Mouse (Mus musculus): ENCODE measurements around the gene Abhd6. TPM values are rescaled to one million over a fixed set of nuclear protein-coding genes. Genes with fewer than 3 reads are reported as not detected.
"Not testable (repeated sequence)": the region's sequence is repeated elsewhere in the genome, so short reads cannot be mapped to it uniquely, and the experiment has no call there.

Gene Abhd6
- polyA plus RNA-seq, 1 experiment from 2014 or later = 31.6 TPM

GRCm38 (mm10) chr14:8000831-8001685 is 1.6 kb upstream of the Abhd6 start:
- Histone ChIP-seq H3K4me1 (ENCODE audit: control insufficient read depth, insufficient read depth, low read length) (peaks cover 7% of the 10 kb centered on the region), H3K9ac (replicated peaks; ENCODE audit: low read length) (no peak overlapping the region), H3K27ac (replicated peaks; ENCODE audit: low read depth, low read length) (no peak overlapping the region), H3K27me3 (ENCODE audit: control insufficient read depth, insufficient read depth, low read length) (peaks cover 16% of the 10 kb centered on the region), H3K4me3 (replicated peaks; ENCODE audit: low read depth, low read length) (no peak overlapping the region), H3K9me3 (ENCODE audit: control insufficient read depth, low read length) (no peaks in the 10 kb centered on the region), H3K4me2 (ENCODE audit: low read length) (no peak overlapping the region), H3K36me3 (ENCODE audit: control insufficient read depth, insufficient read depth, low read length) (no peaks in the 10 kb centered on the region)
- DNase-seq (no peak), ATAC-seq (ENCODE audit: low FRiP score, low TSS enrichment) (no peak)
- 29% methylated on average over 17 of the region's 17 CpGs for WGBS

DNA sequence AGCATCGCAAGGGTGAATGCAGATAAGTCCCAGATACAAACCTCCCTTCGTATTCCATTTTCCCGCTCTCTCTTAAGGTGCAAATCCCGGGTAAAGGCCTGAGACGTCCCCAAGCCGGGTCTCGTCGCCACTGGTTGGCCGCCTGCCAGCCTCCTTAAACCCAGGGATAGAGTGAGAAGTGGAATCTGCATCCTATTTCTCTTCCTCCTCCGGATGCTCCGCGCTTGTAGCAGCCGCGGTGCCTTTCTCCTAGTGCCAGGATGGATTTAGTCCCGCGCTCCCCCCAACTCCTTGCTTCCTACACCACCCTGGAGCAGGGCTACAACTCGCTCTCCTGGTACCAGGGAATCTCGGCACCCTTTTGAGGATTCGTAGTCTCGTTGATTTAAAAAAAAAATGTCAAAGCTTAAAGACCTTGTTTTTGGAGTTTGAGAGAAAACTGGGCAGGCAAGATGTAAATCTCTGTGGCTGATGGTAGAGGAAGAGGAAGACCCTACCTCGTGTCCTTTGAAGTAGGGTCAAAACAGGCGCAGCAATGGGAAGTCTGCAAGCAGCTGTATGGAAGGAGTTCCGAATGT is 480 bp downstream of the Abhd6 start:
- H3K4me2 ChIP-seq (ENCODE audit: low read length) = peak overlapping the region; percentile 57
- H3K27ac ChIP-seq (replicated peaks; ENCODE audit: low read depth, low read length) = peak overlapping the region; percentile 65
- ATAC-seq (ENCODE audit: low FRiP score, low TSS enrichment) = peak; percentile 62
- H3K4me3 ChIP-seq (replicated peaks; ENCODE audit: low read depth, low read length) = peak overlapping the region; percentile 53
- peak overlapping the region; percentile 59 for H3K9ac ChIP-seq (replicated peaks; ENCODE audit: low read length)
- peaks cover 16% of the 10 kb centered on the region for H3K27me3 ChIP-seq (ENCODE audit: control insufficient read depth, insufficient read depth, low read length)
- H3K9me3 ChIP-seq (ENCODE audit: control insufficient read depth, low read length) = no peaks in the 10 kb centered on the region
- under 1% methylated on average over 23 of the region's 23 CpGs for WGBS
- peaks cover 7% of the 10 kb centered on the region for H3K4me1 ChIP-seq (ENCODE audit: control insufficient read depth, insufficient read depth, low read length)
- peak; percentile 86 for DNase-seq
- no peaks in the 10 kb centered on the region for H3K36me3 ChIP-seq (ENCODE audit: control insufficient read depth, insufficient read depth, low read length)

DNA sequence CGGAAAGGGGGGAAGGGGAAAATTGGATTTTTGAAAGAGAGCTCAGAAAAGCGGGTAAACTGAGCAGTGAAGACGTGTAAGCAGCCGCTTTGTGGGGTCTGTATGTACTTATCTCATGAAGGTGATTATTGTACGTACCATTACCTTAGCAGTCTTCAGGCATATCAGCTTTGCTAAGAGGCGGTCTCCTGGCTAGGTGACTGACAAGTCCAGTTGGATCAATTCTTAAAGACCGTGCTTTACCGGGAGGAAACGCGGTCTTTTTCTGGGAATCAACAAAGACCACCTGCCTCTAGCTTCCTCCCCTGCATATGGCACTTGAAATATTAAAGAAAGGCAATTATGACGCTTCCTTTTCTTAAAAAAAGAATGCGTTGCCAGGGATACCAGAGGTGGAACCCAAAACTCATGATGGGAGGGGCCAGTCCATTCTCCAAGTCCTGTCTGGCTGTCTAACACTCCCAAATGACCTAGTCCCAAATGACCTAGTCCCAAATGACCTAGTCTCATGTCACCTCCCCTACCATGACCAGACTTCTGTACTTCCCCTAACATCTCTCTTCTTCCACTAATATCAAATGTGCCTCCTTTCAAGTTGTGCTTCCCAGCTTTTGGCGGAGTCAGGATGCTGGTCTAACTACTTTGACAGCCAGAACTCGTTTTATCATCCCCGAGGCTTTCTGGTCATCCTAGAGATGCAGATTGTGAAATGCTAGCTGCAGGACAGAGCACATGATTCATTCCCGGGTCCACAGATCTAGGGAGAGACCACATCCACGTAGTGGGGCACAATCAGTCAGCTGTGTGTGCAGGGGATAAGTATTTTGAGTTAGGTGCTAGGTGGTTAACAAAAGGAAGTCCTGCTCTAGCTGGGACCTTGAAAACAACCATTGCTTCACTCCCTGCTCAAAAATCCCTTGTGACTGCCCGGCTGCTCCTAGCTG is 1.3 kb downstream of the Abhd6 start:
- DNase-seq (peak; percentile 29), ATAC-seq (ENCODE audit: low FRiP score, low TSS enrichment) (no peak)
- H3K27me3 ChIP-seq (ENCODE audit: control insufficient read depth, insufficient read depth, low read length) = peaks cover 16% of the 10 kb centered on the region
- no peaks in the 10 kb centered on the region for H3K36me3 ChIP-seq (ENCODE audit: control insufficient read depth, insufficient read depth, low read length)
- 32% methylated on average over 18 of the region's 18 CpGs for WGBS
- no peaks in the 10 kb centered on the region for H3K9me3 ChIP-seq (ENCODE audit: control insufficient read depth, low read length)
- no peak overlapping the region for H3K27ac ChIP-seq (replicated peaks; ENCODE audit: low read depth, low read length)
- peaks cover 7% of the 10 kb centered on the region for H3K4me1 ChIP-seq (ENCODE audit: control insufficient read depth, insufficient read depth, low read length)
- peak overlapping the region; percentile 59 for H3K9ac ChIP-seq (replicated peaks; ENCODE audit: low read length)
- H3K4me2 ChIP-seq (ENCODE audit: low read length) = peak overlapping the region; percentile 57
- H3K4me3 ChIP-seq (replicated peaks; ENCODE audit: low read depth, low read length) = peak overlapping the region; percentile 53

DNA sequence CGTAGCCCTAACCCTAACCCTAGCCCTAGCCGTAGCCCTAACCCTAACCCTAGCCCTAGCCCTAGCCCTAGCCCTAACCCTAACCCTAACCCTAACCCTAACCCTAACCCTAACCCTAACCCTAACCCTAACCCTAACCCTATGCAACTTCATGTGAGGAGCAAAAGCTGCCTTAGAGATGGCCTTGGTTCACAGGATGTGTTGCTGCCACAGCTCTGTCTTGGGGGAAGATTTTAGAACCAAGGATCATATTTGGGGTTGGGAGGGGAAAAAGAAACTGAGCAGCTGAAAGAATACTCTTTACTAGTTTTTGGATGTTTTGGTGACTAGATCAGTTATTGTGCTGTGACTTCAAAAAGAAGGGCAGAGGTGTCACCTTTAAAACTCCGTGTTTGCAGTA is 3.4 kb downstream of the Abhd6 start:
- H3K9me3 ChIP-seq (ENCODE audit: control insufficient read depth, low read length); H3K4me3 ChIP-seq (replicated peaks; ENCODE audit: low read depth, low read length); H3K4me1 ChIP-seq (ENCODE audit: control insufficient read depth, insufficient read depth, low read length); H3K4me2 ChIP-seq (ENCODE audit: low read length); ATAC-seq (ENCODE audit: low FRiP score, low TSS enrichment); DNase-seq; H3K9ac ChIP-seq (replicated peaks; ENCODE audit: low read length); H3K27me3 ChIP-seq (ENCODE audit: control insufficient read depth, insufficient read depth, low read length); H3K36me3 ChIP-seq (ENCODE audit: control insufficient read depth, insufficient read depth, low read length); H3K27ac ChIP-seq (replicated peaks; ENCODE audit: low read depth, low read length): not testable (repeated sequence)
- WGBS = 65% methylated on average over 3 of the region's 3 CpGs

GRCm38 (mm10) chr14:8007084-8007483 is 4.4 kb downstream of the Abhd6 start:
- ATAC-seq (ENCODE audit: low FRiP score, low TSS enrichment) = no peak
- DNase-seq = no peak

DNA sequence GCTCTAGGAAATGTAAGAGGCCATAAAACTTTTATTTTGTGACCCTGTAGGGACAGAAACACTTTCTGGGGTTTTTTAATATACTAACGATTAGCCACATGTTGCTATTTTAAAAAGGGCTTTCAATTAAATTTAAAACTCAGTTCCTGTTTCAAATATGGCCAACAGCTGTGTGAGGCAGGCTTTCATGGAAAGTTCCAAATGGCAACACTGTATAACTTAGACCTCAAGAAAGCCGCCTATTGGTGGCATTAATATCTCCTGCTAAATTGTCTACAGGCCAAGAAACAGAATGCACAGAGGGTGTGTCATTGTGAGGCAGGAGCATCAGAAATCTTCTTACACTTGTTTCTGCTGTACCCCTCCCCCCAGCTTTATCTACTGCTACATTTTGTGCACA is 4.8 kb downstream of the Abhd6 start:
- no peak for DNase-seq
- 90% methylated on average over 2 of the region's 2 CpGs for WGBS
- H3K4me3 ChIP-seq (replicated peaks; ENCODE audit: low read depth, low read length) = no peak overlapping the region
- H3K9ac ChIP-seq (replicated peaks; ENCODE audit: low read length) = no peak overlapping the region
- no peaks in the 10 kb centered on the region for H3K9me3 ChIP-seq (ENCODE audit: control insufficient read depth, low read length)
- H3K4me1 ChIP-seq (ENCODE audit: control insufficient read depth, insufficient read depth, low read length) = peaks cover 7% of the 10 kb centered on the region
- H3K27me3 ChIP-seq (ENCODE audit: control insufficient read depth, insufficient read depth, low read length) = no peaks in the 10 kb centered on the region
- ATAC-seq (ENCODE audit: low FRiP score, low TSS enrichment) = no peak
- H3K36me3 ChIP-seq (ENCODE audit: control insufficient read depth, insufficient read depth, low read length) = no peaks in the 10 kb centered on the region
- H3K27ac ChIP-seq (replicated peaks; ENCODE audit: low read depth, low read length) = no peak overlapping the region
- no peak overlapping the region for H3K4me2 ChIP-seq (ENCODE audit: low read length)

More at GRCm38 (mm10) chr14:8007084-8007483, 4.4 kb downstream of the Abhd6 start:
- Histone ChIP-seq H3K4me1 (ENCODE audit: control insufficient read depth, insufficient read depth, low read length) (peaks cover 7% of the 10 kb centered on the region), H3K9me3 (ENCODE audit: control insufficient read depth, low read length) (no peaks in the 10 kb centered on the region), H3K9ac (replicated peaks; ENCODE audit: low read length) (no peak overlapping the region), H3K4me2 (ENCODE audit: low read length) (no peak overlapping the region), H3K36me3 (ENCODE audit: control insufficient read depth, insufficient read depth, low read length) (no peaks in the 10 kb centered on the region), H3K27me3 (ENCODE audit: control insufficient read depth, insufficient read depth, low read length) (peaks cover under 1% of the 10 kb centered on the region), H3K27ac (replicated peaks; ENCODE audit: low read depth, low read length) (no peak overlapping the region), H3K4me3 (replicated peaks; ENCODE audit: low read depth, low read length) (no peak overlapping the region)

- 87% methylated on average over 10 of the region's 10 CpGs for WGBS
- Histone ChIP-seq H3K4me3 (replicated peaks; ENCODE audit: low read depth, low read length) (no peak overlapping the region), H3K36me3 (ENCODE audit: control insufficient read depth, insufficient read depth, low read length) (no peaks in the 10 kb centered on the region), H3K4me2 (ENCODE audit: low read length) (no peak overlapping the region), H3K4me1 (ENCODE audit: control insufficient read depth, insufficient read depth, low read length) (peaks cover 7% of the 10 kb centered on the region), H3K9ac (replicated peaks; ENCODE audit: low read length) (no peak overlapping the region), H3K27ac (replicated peaks; ENCODE audit: low read depth, low read length) (no peak overlapping the region), H3K9me3 (ENCODE audit: control insufficient read depth, low read length) (no peaks in the 10 kb centered on the region), H3K27me3 (ENCODE audit: control insufficient read depth, insufficient read depth, low read length) (no peaks in the 10 kb centered on the region)
- ATAC-seq (ENCODE audit: low FRiP score, low TSS enrichment) (no peak), DNase-seq (no peak)
These were observed 5.2 kb downstream of the Abhd6 start for GRCm38 (mm10) chr14:8007923-8008322.

DNA sequence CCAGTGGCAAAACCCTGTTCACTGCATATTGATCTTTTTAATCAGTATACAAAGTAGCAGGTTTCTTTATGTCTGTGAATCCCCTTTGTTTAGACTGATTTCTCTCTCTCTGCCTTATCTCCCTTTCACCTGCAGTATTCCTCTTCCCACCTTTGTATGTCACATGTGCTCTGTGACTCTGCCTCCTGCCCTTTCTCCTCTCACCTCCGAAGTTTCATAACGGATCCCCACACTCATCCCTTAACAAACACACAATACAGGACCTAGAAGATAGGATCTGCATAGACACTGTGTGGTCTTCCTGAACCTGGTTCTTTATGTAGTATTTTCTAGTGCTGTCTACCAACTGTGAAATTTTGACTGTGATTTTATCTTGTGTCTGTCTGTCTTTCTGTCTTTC is 8.6 kb downstream of the Abhd6 start:
- no peak for ATAC-seq (ENCODE audit: low FRiP score, low TSS enrichment)
- no peaks in the 10 kb centered on the region for H3K36me3 ChIP-seq (ENCODE audit: control insufficient read depth, insufficient read depth, low read length)
- H3K4me3 ChIP-seq (replicated peaks; ENCODE audit: low read depth, low read length) = no peak overlapping the region
- H3K9me3 ChIP-seq (ENCODE audit: control insufficient read depth, low read length) = no peaks in the 10 kb centered on the region
- no peak overlapping the region for H3K4me2 ChIP-seq (ENCODE audit: low read length)
- no peaks in the 10 kb centered on the region for H3K27me3 ChIP-seq (ENCODE audit: control insufficient read depth, insufficient read depth, low read length)
- H3K4me1 ChIP-seq (ENCODE audit: control insufficient read depth, insufficient read depth, low read length) = no peaks in the 10 kb centered on the region
- no peak overlapping the region for H3K9ac ChIP-seq (replicated peaks; ENCODE audit: low read length)
- no peak overlapping the region for H3K27ac ChIP-seq (replicated peaks; ENCODE audit: low read depth, low read length)
- DNase-seq = no peak
- WGBS = 86% methylated on average over 2 of the region's 2 CpGs
